Mouse (Mus musculus): Measurements from ENCODE around the gene Gm498. TPM values are rescaled to one million over a fixed set of nuclear protein-coding genes. Genes with fewer than 3 reads are reported as not detected.

The Gm498 gene
- polyA plus RNA-seq (2015; fragmentation: Nextera tagmentation; extraction: Ambion mirVana), result not detected in 2 replicates

GRCm38 (mm10) chr7:143866538-143866937 is at the start of gene Gm498:
TSS of gene Gm498 (plus strand) at chr7:143866838.
- H3K27ac ChIP-seq (ENCODE audit: low read length), result no peak within 1 kb of the TSS
- no peak for ATAC-seq (replicated peaks; ENCODE audit: extremely low read depth, insufficient read depth, low FRiP score)
- H3K4me1 ChIP-seq (ENCODE audit: control insufficient read depth, insufficient read depth, low read length), result no peaks in the 10 kb centered on the region
- no peak within 1 kb of the TSS for H3K4me2 ChIP-seq (ENCODE audit: low read depth, low read length)
- no peaks in the 10 kb centered on the region for H3K36me3 ChIP-seq (ENCODE audit: control insufficient read depth, insufficient read depth)
- H3K9ac ChIP-seq (ENCODE audit: low read length), result no peak within 1 kb of the TSS
- 72% methylated on average over 2 of the region's 2 CpGs for WGBS
- no peaks in the 10 kb centered on the region for H3K9me3 ChIP-seq (replicated peaks; ENCODE audit: control insufficient read depth, low read length)
- no peak within 1 kb of the TSS for H3K4me3 ChIP-seq (ENCODE audit: low read length)
- H3K27me3 ChIP-seq (ENCODE audit: control insufficient read depth, insufficient read depth, low read length), result no peaks in the 10 kb centered on the region

GRCm38 (mm10) chr7:143819201-143819600 is 47.4 kb upstream of the Gm498 start:
- WGBS, result 72% methylated on average over 4 of the region's 4 CpGs
- Histone ChIP-seq H3K9me3 (replicated peaks; ENCODE audit: control insufficient read depth, low read length) (no peaks in the 10 kb centered on the region), H3K4me3 (ENCODE audit: low read length) (no peak overlapping the region), H3K9ac (ENCODE audit: low read length) (no peak overlapping the region), H3K27ac (ENCODE audit: low read length) (no peak overlapping the region), H3K27me3 (ENCODE audit: control insufficient read depth, insufficient read depth, low read length) (no peaks in the 10 kb centered on the region), H3K4me2 (ENCODE audit: low read depth, low read length) (no peak overlapping the region), H3K4me1 (ENCODE audit: control insufficient read depth, insufficient read depth, low read length) (peaks cover 10% of the 10 kb centered on the region), H3K36me3 (ENCODE audit: control insufficient read depth, insufficient read depth) (peaks cover 28% of the 10 kb centered on the region)
- ATAC-seq (replicated peaks; ENCODE audit: extremely low read depth, insufficient read depth, low FRiP score), result no peak

GRCm38 (mm10) chr7:143821241-143821640 is 45.4 kb upstream of the Gm498 start:
- Histone ChIP-seq H3K4me2 (ENCODE audit: low read depth, low read length) (no peak overlapping the region), H3K4me1 (ENCODE audit: control insufficient read depth, insufficient read depth, low read length) (peaks cover 10% of the 10 kb centered on the region), H3K27ac (ENCODE audit: low read length) (no peak overlapping the region), H3K9ac (ENCODE audit: low read length) (no peak overlapping the region), H3K27me3 (ENCODE audit: control insufficient read depth, insufficient read depth, low read length) (no peaks in the 10 kb centered on the region), H3K36me3 (ENCODE audit: control insufficient read depth, insufficient read depth) (peaks cover 18% of the 10 kb centered on the region), H3K9me3 (replicated peaks; ENCODE audit: control insufficient read depth, low read length) (no peaks in the 10 kb centered on the region), H3K4me3 (ENCODE audit: low read length) (no peak overlapping the region)
- WGBS, result 85% methylated on average over 2 of the region's 2 CpGs
- ATAC-seq (replicated peaks; ENCODE audit: extremely low read depth, insufficient read depth, low FRiP score), result no peak

GRCm38 (mm10) chr7:143822375-143823265 is 44.0 kb upstream of the Gm498 start, which contains the start of the genes Nadsyn1 and Dhcr7:
TSS of gene Nadsyn1 (minus strand) at chr7:143822849.
TSS of gene Dhcr7 (plus strand) at chr7:143823145.
- Histone ChIP-seq H3K36me3 (ENCODE audit: control insufficient read depth, insufficient read depth) (peaks cover 10% of the 10 kb centered on the region), H3K4me1 (ENCODE audit: control insufficient read depth, insufficient read depth, low read length) (peaks cover 10% of the 10 kb centered on the region), H3K4me3 (ENCODE audit: low read length) (peak within 1 kb of the TSS; percentile 71), H3K4me2 (ENCODE audit: low read depth, low read length) (peak within 1 kb of the TSS; percentile 72), H3K27me3 (ENCODE audit: control insufficient read depth, insufficient read depth, low read length) (no peaks in the 10 kb centered on the region), H3K9ac (ENCODE audit: low read length) (peak within 1 kb of the TSS; percentile 81), H3K9me3 (replicated peaks; ENCODE audit: control insufficient read depth, low read length) (no peaks in the 10 kb centered on the region), H3K27ac (ENCODE audit: low read length) (peak within 1 kb of the TSS; percentile 88)
- WGBS, result under 1% methylated on average over 40 of the region's 40 CpGs
- peak; percentile 99 for ATAC-seq (replicated peaks; ENCODE audit: extremely low read depth, insufficient read depth, low FRiP score)

- H3K27ac ChIP-seq (ENCODE audit: low read length), result peak overlapping the region; percentile 88
- peak overlapping the region; percentile 58 for H3K9ac ChIP-seq (ENCODE audit: low read length)
- peak overlapping the region; percentile 47 for H3K4me3 ChIP-seq (ENCODE audit: low read length)
- H3K4me1 ChIP-seq (ENCODE audit: control insufficient read depth, insufficient read depth, low read length), result peaks cover 10% of the 10 kb centered on the region
- peak; percentile 1; the same call in 1 of the 2 replicates for ATAC-seq (replicated peaks; ENCODE audit: extremely low read depth, insufficient read depth, low FRiP score)
- no peaks in the 10 kb centered on the region for H3K27me3 ChIP-seq (ENCODE audit: control insufficient read depth, insufficient read depth, low read length)
- H3K9me3 ChIP-seq (replicated peaks; ENCODE audit: control insufficient read depth, low read length), result no peaks in the 10 kb centered on the region
- H3K36me3 ChIP-seq (ENCODE audit: control insufficient read depth, insufficient read depth), result peaks cover 7% of the 10 kb centered on the region
- 78% methylated on average over 4 of the region's 4 CpGs for WGBS
- peak overlapping the region; percentile 65 for H3K4me2 ChIP-seq (ENCODE audit: low read depth, low read length)
Observed at GRCm38 (mm10) chr7:143823266-143823605, 43.4 kb upstream of the Gm498 start.

GRCm38 (mm10) chr7:143826985-143827384 is 39.7 kb upstream of the Gm498 start:
- Histone ChIP-seq H3K27ac (ENCODE audit: low read length) (no peak overlapping the region), H3K9ac (ENCODE audit: low read length) (no peak overlapping the region), H3K9me3 (replicated peaks; ENCODE audit: control insufficient read depth, low read length) (no peaks in the 10 kb centered on the region), H3K4me3 (ENCODE audit: low read length) (no peak overlapping the region), H3K27me3 (ENCODE audit: control insufficient read depth, insufficient read depth, low read length) (no peaks in the 10 kb centered on the region), H3K36me3 (ENCODE audit: control insufficient read depth, insufficient read depth) (no peaks in the 10 kb centered on the region), H3K4me2 (ENCODE audit: low read depth, low read length) (no peak overlapping the region), H3K4me1 (ENCODE audit: control insufficient read depth, insufficient read depth, low read length) (peaks cover 18% of the 10 kb centered on the region)
- no peak for ATAC-seq (replicated peaks; ENCODE audit: extremely low read depth, insufficient read depth, low FRiP score)
- 92% methylated on average over 2 of the region's 2 CpGs for WGBS

GRCm38 (mm10) chr7:143829504-143830331 is 36.9 kb upstream of the Gm498 start:
- WGBS, result under 1% methylated on average over 37 of the region's 37 CpGs
- H3K9me3 ChIP-seq (replicated peaks; ENCODE audit: control insufficient read depth, low read length), result no peaks in the 10 kb centered on the region

GRCm38 (mm10) chr7:143830399-143830798 is 36.2 kb upstream of the Gm498 start:
- Histone ChIP-seq H3K4me3 (ENCODE audit: low read length) (peak overlapping the region; percentile 84), H3K4me2 (ENCODE audit: low read depth, low read length) (peak overlapping the region; percentile 94), H3K27me3 (ENCODE audit: control insufficient read depth, insufficient read depth, low read length) (no peaks in the 10 kb centered on the region), H3K27ac (ENCODE audit: low read length) (0 out of 2 replicates have a peak overlapping the region, but pooled peaks have one; percentile 41), H3K36me3 (ENCODE audit: control insufficient read depth, insufficient read depth) (no peaks in the 10 kb centered on the region), H3K4me1 (ENCODE audit: control insufficient read depth, insufficient read depth, low read length) (peaks cover 11% of the 10 kb centered on the region), H3K9me3 (replicated peaks; ENCODE audit: control insufficient read depth, low read length) (no peaks in the 10 kb centered on the region), H3K9ac (ENCODE audit: low read length) (peak overlapping the region; percentile 87)
- 10% methylated on average over 6 of the region's 6 CpGs for WGBS
- ATAC-seq (replicated peaks; ENCODE audit: extremely low read depth, insufficient read depth, low FRiP score), result no peak

More at GRCm38 (mm10) chr7:143829504-143830331, 36.9 kb upstream of the Gm498 start:
- H3K27ac ChIP-seq (ENCODE audit: low read length), result peak overlapping the region; percentile 95
- H3K27me3 ChIP-seq (ENCODE audit: control insufficient read depth, insufficient read depth, low read length), result no peaks in the 10 kb centered on the region
- H3K4me2 ChIP-seq (ENCODE audit: low read depth, low read length), result peak overlapping the region; percentile 94
- peak overlapping the region; percentile 87 for H3K9ac ChIP-seq (ENCODE audit: low read length)
- peak overlapping the region; percentile 84 for H3K4me3 ChIP-seq (ENCODE audit: low read length)
- peaks cover 11% of the 10 kb centered on the region for H3K4me1 ChIP-seq (ENCODE audit: control insufficient read depth, insufficient read depth, low read length)
- H3K36me3 ChIP-seq (ENCODE audit: control insufficient read depth, insufficient read depth), result no peaks in the 10 kb centered on the region
- peak; percentile 97 for ATAC-seq (replicated peaks; ENCODE audit: extremely low read depth, insufficient read depth, low FRiP score)
